Mouse (Mus musculus) midbrain, embryonic 11.5 days (tissue): ENCODE measurements around the gene Gm48552. TPM values are rescaled to one million over a fixed set of nuclear protein-coding genes. Genes with fewer than 3 reads are reported as not detected.

Experiments
- ATAC-seq: fragments of 200-750 bp; cut with Nextera tagmentation; 2 replicates; pipeline ENCODE4 v1.8.0; 2017; ENCODE audit warnings: moderate TSS enrichment, moderate library complexity; ENCODE audit not compliant: low FRiP score
- DNase-seq: peaks from one replicate; pipeline ENCODE4 v3.0.0; 2015; ENCODE audit warnings: low spot score; ENCODE audit errors: missing footprints
- H3K27ac ChIP-seq: fragments of 300-500 bp; sonication (generic); 2 replicates; pipeline ENCODE4 v1.5.1; 2014; ENCODE audit warnings: low read depth, low read length
- H3K27me3 ChIP-seq: fragments of 300-500 bp; sonication (generic); 2 replicates; pipeline ENCODE4 v1.6.1; 2014; ENCODE audit warnings: mild to moderate bottlenecking, low read length, moderate library complexity, mixed read lengths; ENCODE audit not compliant: control insufficient read depth, insufficient read depth
- H3K36me3 ChIP-seq: fragments of 300-500 bp; sonication (generic); 2 replicates; pipeline ENCODE4 v1.6.1; 2014; ENCODE audit warnings: mild to moderate bottlenecking, low read length, moderate library complexity, mixed read lengths; ENCODE audit not compliant: control insufficient read depth, insufficient read depth
- H3K4me1 ChIP-seq: fragments of 300-500 bp; sonication (generic); 2 replicates; pipeline ENCODE4 v1.6.1; 2014; ENCODE audit warnings: low read length; ENCODE audit not compliant: control insufficient read depth, insufficient read depth
- H3K4me2 ChIP-seq: fragments of 300-500 bp; sonication (generic); 2 replicates; pipeline ENCODE4 v1.6.1; 2014; ENCODE audit warnings: mild to moderate bottlenecking, moderate library complexity
- H3K4me3 ChIP-seq: fragments of 300-500 bp; sonication (generic); 2 replicates; pipeline ENCODE4 v1.5.1; 2014; ENCODE audit warnings: low read depth, low read length
- H3K9ac ChIP-seq: fragments of 300-500 bp; sonication (generic); 2 replicates; pipeline ENCODE4 v1.6.1; 2014; ENCODE audit warnings: low read length
- H3K9me3 ChIP-seq: fragments of 300-500 bp; sonication (generic); 2 replicates; pipeline ENCODE4 v1.6.1; 2016; ENCODE audit warnings: low read length; ENCODE audit not compliant: control insufficient read depth
- WGBS: fragments of 180-500 bp; shearing (Covaris S2); extraction: QIAGEN DNeasy Blood & Tissue Kit; methylation state at CpG from one replicate; pipeline ENCODE4 v1.1.7; 2014; 5-methylcytosine and 5-hydroxymethylcytosine counted together
- polyA plus RNA-seq: library from polyadenylated mRNA; unstranded; fragments of >200 nt; fragmentation: Nextera tagmentation; extraction: Ambion mirVana; gene quantifications from 2 replicates; pipeline ENCODE4 v1.2.1, GENCODE M21; 2014

Gene Gm48552
- polyA plus RNA-seq, 1 experiment from 2014 or later, result 0.20 TPM

DNA sequence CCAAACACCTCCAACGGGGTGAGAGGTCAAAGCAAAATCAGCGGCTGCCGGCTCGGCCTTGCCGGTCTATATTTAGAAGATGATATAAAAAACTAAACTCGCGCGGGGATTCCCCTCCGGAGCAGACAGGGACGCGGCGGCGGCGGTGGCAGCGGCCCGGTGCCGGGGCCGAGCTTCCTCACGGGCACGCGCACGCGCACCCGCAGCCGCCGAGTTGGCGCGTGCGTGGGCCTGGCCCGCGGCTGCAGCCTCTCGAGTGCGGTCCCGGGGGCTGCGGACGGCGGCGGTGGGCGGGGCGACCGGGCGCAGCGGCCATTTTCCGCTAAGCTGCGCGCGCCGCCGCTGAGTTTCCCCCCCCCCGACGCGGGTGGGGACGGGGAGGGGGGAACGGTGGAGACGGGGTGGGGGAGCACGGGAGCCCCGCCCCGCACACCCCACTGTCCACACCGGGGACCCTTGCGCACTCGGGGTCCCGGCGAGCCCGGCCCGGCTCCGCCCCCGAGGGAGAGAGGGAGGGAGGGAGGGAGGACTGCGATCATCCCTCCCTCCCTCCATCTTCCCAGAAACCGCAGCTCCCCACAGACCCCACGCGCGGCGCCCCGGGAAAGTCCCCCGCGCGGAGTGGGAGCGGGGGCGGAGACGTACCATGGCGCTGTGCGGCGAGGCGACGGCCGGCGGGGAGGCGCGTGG is 41.5 kb downstream of the Gm48552 start:
- Histone ChIP-seq H3K27ac (peak overlapping the region; percentile 67), H3K36me3 (no peaks in the 10 kb centered on the region), H3K4me2 (peak overlapping the region; percentile 96), H3K9ac (peak overlapping the region; percentile 89), H3K9me3 (no peaks in the 10 kb centered on the region), H3K4me1 (peaks cover 8% of the 10 kb centered on the region), H3K27me3 (peaks cover 50% of the 10 kb centered on the region), H3K4me3 (peak overlapping the region; percentile 80)
- DNase-seq (peak; percentile 97), ATAC-seq (peak; percentile 33)
- 1% methylated on average over 56 of the region's 89 CpGs for WGBS

DNA sequence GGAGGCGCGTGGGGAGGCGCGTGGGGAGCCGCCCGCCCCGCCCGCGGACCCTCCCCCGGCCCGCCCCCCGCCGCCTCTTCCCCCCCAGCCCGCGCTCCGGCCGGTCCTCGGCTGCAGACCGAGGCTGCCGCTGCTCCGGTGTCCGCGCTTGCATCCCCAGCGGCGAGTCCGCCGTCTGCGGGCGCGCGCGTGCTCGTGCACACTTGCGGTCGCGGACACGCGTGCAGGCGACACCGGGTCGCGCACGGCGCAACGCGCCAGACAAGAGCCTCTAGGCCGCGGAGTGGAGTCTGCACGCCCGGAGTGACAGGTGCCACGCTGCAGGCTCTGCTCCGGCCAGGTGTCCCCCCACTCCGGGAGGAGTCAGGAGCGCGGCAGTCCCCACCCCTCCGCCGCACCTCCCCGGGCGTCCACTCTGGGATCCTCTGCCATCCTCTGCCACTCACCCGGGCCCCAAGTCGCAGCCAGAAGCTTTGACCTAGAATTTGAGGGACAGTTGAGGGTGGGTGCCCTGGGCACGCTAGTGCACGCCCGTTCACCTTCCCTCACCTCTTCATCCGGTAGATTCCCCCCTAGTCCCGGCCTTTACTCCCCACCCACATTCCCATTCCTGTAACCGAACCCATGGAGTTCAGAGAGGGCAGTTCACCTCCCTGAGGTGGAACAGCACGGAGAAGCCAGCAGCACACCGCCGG is 42.2 kb downstream of the Gm48552 start:
- H3K9ac ChIP-seq, result peak overlapping the region; percentile 89
- peak overlapping the region; percentile 96 for H3K4me2 ChIP-seq
- DNase-seq (peak; percentile 85), ATAC-seq (peak; percentile 10; the same call in 1 of the 2 replicates)
- H3K27me3 ChIP-seq, result peaks cover 43% of the 10 kb centered on the region
- H3K36me3 ChIP-seq, result no peaks in the 10 kb centered on the region
- peaks cover 8% of the 10 kb centered on the region for H3K4me1 ChIP-seq
- WGBS, result 2% methylated on average over 39 of the region's 70 CpGs
- peak overlapping the region; percentile 67 for H3K27ac ChIP-seq
- peak overlapping the region; percentile 80 for H3K4me3 ChIP-seq
- no peaks in the 10 kb centered on the region for H3K9me3 ChIP-seq

DNA sequence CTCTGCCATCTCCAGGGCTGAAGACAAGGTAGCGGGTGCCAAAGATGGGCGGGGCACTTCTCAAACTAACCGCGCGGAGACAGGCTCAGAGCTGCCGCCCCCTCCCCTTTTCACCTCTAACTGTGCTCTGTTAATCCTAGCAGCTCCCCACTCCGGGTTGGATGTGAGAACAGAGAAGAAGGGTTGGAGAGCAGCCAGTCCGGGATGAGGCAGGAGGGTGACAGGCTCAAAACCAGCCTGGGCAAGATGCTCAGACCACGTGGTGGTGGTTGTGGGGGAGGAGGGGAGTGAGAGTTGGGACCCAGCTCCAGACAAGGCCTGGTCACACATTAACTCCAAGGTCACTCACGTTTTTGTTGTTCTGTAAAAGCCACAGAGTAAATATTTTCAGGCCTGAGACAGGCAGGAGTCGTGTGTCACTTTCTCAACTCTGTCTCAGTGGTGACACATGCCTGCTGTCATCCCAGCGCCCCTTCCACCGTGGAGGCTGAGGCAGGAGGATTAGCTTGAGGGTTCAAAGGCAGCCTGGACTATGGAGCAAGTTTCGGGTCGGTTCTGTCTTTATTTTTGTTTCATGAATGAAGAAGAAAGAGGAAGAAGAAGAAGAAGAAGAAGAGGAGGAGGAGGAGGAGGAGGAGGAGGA is 42.8 kb downstream of the Gm48552 start:
- DNase-seq (peak; percentile 92), ATAC-seq (no peak)
- H3K36me3 ChIP-seq, result no peaks in the 10 kb centered on the region
- H3K27ac ChIP-seq, result no peak overlapping the region
- 16% methylated on average over 15 of the region's 15 CpGs for WGBS
- H3K9ac ChIP-seq, result no peak overlapping the region
- H3K4me2 ChIP-seq, result no peak overlapping the region
- no peaks in the 10 kb centered on the region for H3K9me3 ChIP-seq
- peaks cover 5% of the 10 kb centered on the region for H3K4me1 ChIP-seq
- peak overlapping the region; percentile 80; the same call in 1 of the 2 replicates for H3K4me3 ChIP-seq
- peaks cover 37% of the 10 kb centered on the region for H3K27me3 ChIP-seq

DNA sequence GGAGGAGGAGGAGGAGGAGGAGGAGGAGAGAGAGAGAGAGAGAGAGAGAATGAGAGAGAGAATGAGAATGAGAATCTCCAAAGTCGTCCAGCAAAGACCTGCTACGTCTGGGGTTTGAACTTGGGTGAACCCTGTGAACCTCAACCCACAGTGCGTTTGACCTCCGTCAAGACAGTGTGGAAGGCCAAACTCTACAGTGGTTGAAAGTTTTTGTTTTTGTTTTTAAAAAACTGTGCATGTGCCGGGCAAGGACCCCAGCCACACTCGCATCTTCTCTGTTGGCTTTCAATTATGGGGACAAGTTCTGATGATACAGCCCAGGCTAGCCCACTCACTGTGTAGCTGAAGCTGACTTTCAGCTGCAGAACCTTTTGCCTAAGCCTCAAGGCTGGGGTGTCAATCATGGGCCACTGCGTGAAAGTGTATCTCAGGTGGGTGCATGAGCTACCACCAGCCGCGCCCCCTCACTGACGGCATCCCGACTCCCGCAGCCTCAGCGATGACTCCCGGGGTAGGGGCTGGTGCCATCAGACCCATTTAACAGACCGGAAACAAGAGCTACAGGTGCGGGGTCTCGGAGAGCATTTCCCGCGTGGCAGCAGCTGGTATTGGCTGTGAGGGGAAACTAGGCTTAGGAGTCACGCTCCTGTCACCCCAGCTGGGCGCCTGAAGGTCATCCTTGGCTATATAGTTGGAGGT is 43.5 kb downstream of the Gm48552 start:
- ATAC-seq, result peak; percentile 0; the same call in 1 of the 2 replicates
- WGBS, result 68% methylated on average over 21 of the region's 21 CpGs

DNA sequence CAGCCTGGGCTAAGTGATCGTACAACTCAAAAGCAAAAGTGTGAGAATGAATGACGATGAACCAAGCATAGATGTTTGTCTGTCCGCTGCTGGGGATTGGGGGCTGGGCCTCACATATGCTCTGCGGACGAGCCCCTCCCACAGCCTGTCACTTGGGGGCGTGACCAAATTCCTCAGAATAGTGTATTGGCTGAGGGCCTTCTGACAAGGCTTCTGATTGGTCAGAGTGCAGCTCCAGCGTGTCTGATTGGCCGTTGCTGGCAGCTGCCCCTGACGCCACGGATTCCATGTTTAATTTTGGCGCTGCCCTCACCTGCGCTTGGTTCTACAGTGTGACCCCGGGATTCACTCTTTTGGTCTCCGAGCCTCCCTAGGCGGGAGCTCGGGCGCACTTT is 44.1 kb downstream of the Gm48552 start:
- Histone ChIP-seq H3K4me1 (peaks cover 5% of the 10 kb centered on the region), H3K36me3 (no peaks in the 10 kb centered on the region), H3K4me3 (no peak overlapping the region), H3K9ac (no peak overlapping the region), H3K27ac (no peak overlapping the region), H3K27me3 (peaks cover 25% of the 10 kb centered on the region), H3K4me2 (peak overlapping the region; percentile 35), H3K9me3 (no peaks in the 10 kb centered on the region)
- WGBS, result 6% methylated on average over 17 of the region's 17 CpGs
- DNase-seq (peak; percentile 97), ATAC-seq (peak; percentile 84)

More for the DNA sequence above, 43.5 kb downstream of the Gm48552 start:
- H3K4me3 ChIP-seq, result no peak overlapping the region
- H3K9me3 ChIP-seq, result no peaks in the 10 kb centered on the region
- no peak overlapping the region for H3K27ac ChIP-seq
- H3K9ac ChIP-seq, result no peak overlapping the region
- peaks cover 5% of the 10 kb centered on the region for H3K4me1 ChIP-seq
- no peak overlapping the region for H3K4me2 ChIP-seq
- DNase-seq, result peak; percentile 78
- peaks cover 31% of the 10 kb centered on the region for H3K27me3 ChIP-seq
- no peaks in the 10 kb centered on the region for H3K36me3 ChIP-seq

DNA sequence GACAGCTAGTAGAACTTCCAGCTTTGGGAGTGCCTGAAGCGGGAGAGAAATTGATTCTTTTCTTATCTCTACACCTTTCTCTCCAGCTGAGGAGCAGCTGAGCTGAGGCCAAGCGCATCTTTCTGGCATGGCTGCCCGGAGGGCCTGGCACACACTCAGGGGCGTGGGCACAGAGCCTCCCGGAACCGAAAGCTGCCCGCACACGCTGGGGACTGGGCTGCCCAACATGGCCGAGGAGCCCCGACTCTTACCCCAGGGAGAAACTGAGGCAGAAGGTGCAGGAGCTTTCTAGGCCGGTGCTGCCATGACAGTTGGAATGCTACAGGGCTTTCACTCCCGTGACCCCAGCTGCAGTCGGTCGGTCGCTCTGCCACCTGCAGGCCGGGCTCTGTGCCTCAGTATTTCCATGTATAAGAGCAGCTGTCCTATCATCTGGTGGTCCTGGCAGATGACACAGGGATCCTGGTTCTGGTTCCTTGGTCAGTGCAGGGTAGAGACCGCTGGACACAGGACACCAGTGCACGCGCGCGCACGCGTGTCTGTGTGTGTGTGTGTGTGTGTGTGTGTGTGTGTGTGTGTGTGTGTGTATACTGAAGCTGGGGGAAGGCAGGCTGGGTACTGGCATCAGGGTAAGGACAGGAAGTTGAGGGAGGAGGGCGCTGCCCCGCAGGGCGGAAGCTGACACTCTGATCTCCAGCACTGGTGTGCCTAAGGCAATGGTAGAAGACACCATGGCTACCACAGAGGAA is 44.9 kb downstream of the Gm48552 start:
- H3K4me2 ChIP-seq, result no peak overlapping the region
- peaks cover 17% of the 10 kb centered on the region for H3K27me3 ChIP-seq

DNA sequence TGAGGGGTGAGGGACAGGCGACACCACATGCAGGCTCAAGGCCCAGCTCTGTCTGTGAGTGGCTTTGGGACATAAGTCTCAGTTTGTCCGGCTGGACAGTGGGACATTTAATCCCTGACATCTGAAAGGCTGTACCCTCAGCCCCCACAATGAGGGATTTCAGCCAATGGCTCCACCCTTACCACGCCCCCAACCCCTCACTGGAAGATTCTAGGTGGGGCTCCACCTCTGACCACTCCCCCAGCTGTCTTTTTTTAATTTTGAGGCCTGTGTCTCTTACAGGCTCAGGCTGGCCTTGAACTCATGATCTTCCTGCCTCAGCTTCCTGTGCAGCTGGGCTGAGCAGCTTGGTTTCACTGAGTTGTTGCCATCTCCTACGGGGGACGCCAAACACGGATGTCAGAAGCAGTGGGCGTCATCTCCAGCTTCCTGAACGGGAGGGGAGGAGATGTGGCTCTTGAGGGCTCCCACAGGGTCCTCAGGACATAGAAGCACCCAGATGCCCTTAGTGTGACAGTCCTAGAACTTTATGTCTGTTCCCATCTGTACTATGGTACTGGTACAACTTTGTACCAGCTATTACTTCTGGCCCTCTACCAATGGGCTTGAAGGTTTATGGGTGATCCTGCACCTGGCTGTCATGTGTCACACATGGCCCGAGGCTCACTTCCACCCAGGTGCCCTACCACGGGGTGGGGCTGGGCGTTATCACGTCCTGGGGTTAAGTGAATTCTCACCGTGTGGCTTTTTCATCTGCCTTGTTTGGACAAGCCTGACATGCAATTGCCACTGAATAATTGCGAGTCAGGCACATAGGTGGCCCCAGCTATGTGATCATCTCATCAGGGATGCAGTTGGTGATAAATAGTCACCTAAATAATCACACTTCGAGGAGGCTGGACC is 45.8 kb downstream of the Gm48552 start:
- Histone ChIP-seq H3K27me3 (peaks cover 15% of the 10 kb centered on the region), H3K9ac (no peak overlapping the region), H3K4me3 (no peak overlapping the region), H3K4me1 (peaks cover 2% of the 10 kb centered on the region), H3K27ac (no peak overlapping the region), H3K9me3 (no peaks in the 10 kb centered on the region), H3K4me2 (no peak overlapping the region), H3K36me3 (no peaks in the 10 kb centered on the region)
- no peak for ATAC-seq
- DNase-seq, result peak; percentile 62
- 68% methylated on average over 15 of the region's 15 CpGs for WGBS

More for the DNA sequence above, 44.9 kb downstream of the Gm48552 start:
- no peak overlapping the region for H3K27ac ChIP-seq
- 80% methylated on average over 26 of the region's 26 CpGs for WGBS
- no peak overlapping the region for H3K9ac ChIP-seq
- ATAC-seq (no peak), DNase-seq (peak; percentile 77)
- H3K36me3 ChIP-seq, result no peaks in the 10 kb centered on the region
- H3K4me1 ChIP-seq, result peaks cover 5% of the 10 kb centered on the region
- no peaks in the 10 kb centered on the region for H3K9me3 ChIP-seq
- H3K4me3 ChIP-seq, result no peak overlapping the region
